Mouse (Mus musculus): ENCODE results near the gene Dctn2. TPM values are rescaled to one million over a fixed set of nuclear protein-coding genes. Genes with fewer than 3 reads are reported as not detected.
A peak's percentile ranks its signal among the peaks of the same experiment; 100 is the strongest.

Gene Dctn2
- polyA plus RNA-seq, 1 experiment = 94.8 TPM

DNA sequence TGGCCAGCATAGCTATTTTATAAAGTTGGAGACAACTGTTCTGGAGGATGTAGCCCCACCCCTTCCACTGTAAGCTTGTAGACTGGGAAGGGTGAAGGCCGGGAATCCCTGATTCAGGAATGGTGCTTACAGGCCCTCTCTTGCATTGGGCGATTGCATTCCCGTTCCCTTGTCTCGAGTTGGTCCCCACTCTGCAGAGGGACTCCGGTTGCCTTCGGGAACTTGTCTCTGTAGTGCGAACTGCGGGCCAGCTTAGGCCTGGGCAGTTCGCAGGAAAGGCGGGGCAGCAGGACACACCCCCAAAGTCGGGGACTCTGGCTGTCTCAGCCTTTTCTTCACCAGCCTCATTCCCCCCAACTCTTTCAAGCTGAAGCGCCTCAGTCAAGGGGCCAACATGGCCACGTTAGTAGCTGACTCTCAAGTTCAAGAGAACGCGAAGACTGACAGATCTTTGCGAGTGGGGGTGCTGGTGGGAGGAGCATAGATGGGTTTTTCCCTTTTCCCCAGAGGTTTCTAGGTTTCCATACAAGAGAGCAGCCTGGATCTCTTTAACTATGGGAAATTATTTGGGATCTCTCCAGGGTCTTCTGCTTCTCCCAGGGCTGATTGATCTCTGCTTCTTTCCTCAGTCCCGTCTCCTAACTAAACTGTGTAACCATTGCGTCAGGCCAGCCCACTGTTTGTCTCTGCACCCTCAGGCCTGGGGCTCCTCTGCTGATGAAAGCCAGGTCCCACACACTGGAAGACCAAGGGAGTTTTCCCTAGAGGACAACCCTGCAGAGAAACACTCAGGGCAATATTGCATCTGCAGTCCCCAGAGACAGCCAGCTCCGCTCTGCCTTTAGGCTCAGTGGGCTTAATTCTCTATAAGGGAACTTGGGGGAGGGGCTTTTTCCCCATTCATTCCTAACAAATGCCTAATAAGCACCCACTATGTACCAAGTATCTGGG is 25.0 kb downstream of the Dctn2 start:
- Histone ChIP-seq H3K27ac (ENCODE audit: insufficient read depth, low read length) (peak overlapping the region; percentile 92), H3K4me3 (ENCODE audit: extremely low read depth, insufficient read depth, insufficient read length) (peak overlapping the region; percentile 87), H3K36me3 (ENCODE audit: control insufficient read depth, insufficient read depth, low read length) (peaks cover 23% of the 10 kb centered on the region), H3K4me1 (ENCODE audit: control insufficient read depth, insufficient read depth, insufficient read length) (peaks cover 17% of the 10 kb centered on the region; the same call in 1 of the 2 replicates), H3K27me3 (ENCODE audit: control insufficient read depth, insufficient read depth, low read length) (no peaks in the 10 kb centered on the region)
- peak; percentile 32 to 47 for DNase-seq (ENCODE audit: low read depth in 1 of 2, low spot score in 2 of 2)
- TF ChIP-seq CTCF (IDR thresholded peaks at IDR 0.05; ENCODE audit: extremely low read depth, insufficient read depth, insufficient read length, insufficient replicate concordance) (no peak), POLR2A (IDR thresholded peaks at IDR 0.05; ENCODE audit: low read depth, low read length) (no peak)
- WGBS = 3% methylated on average over 19 of the region's 19 CpGs

DNA sequence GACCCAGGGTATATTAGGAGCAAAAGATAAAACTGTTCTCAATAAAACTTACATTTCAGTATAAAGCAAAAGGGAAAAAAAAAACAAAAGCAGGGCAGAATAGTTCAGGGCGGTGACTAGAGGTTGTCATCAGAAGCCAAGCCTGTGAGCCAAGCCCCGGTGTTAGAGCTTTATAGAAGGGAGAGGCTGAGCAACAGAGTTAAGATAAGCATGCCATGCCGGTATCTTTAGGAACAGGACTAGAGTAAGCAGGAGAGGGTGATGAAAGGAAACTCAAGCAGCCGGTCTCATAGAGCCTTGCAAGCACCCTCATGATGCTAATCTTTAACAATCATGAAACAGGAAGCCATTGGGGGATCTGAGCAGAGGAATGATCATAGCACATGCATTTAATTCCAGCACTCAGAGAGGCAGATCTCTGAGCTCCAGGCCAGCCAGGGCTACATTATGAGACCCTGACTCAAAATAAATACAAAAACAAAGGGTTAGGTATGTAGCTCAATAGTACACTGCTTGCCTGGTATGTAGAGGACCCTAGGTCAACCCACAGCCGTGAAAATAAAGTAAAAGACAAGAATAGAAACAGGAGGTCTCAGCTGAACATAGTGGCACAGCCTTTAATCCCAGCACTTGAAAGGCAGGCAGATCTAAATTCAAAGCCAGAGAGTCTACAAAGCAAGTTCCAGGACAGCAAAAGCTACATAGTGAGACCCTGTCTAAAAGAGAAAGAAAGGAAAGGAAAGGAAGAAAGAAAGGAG is 25.9 kb downstream of the Dctn2 start:
- no peak overlapping the region for H3K27ac ChIP-seq (ENCODE audit: insufficient read depth, low read length)
- WGBS = 17% methylated on average over 5 of the region's 5 CpGs
- H3K36me3 ChIP-seq (ENCODE audit: control insufficient read depth, insufficient read depth, low read length) = peaks cover 26% of the 10 kb centered on the region
- H3K4me3 ChIP-seq (ENCODE audit: extremely low read depth, insufficient read depth, insufficient read length) = peak overlapping the region; percentile 87; the same call in 1 of the 2 replicates
- no peaks in the 10 kb centered on the region for H3K27me3 ChIP-seq (ENCODE audit: control insufficient read depth, insufficient read depth, low read length)
- no peak for DNase-seq (ENCODE audit: low read depth in 1 of 2, low spot score in 2 of 2)
- peaks cover 17% of the 10 kb centered on the region; the same call in 1 of the 2 replicates for H3K4me1 ChIP-seq (ENCODE audit: control insufficient read depth, insufficient read depth, insufficient read length)
- TF ChIP-seq POLR2A (IDR thresholded peaks at IDR 0.05; ENCODE audit: low read depth, low read length) = no peak
- no peak for TF ChIP-seq CTCF (IDR thresholded peaks at IDR 0.05; ENCODE audit: extremely low read depth, insufficient read depth, insufficient read length, insufficient replicate concordance)

DNA sequence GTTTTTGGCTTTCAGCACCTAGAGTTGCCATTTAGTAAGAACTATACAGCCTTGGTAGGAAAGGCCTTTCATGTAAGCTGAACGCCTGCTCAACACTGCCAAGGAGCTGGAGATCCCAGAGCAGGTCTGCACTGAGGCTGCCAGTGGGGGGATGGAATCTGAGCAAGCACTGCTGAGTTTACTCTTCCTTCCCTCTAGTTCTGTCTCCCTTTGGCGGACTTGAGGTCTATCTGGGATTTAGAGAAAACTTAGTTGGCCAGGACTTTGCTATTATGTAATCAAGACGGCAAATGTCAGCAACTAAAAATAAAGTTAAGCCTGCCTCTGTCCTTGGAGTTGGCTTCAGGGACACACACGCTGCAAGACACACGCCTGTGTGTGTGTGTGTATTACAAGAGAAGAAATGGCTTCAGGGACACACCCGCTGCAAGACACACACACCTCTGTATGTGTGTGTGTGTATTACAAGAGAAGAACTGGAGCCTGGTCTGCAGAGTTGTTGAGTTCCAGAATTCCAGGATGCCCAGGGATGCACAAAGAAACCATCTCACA is 26.9 kb downstream of the Dctn2 start:
- DNase-seq (ENCODE audit: low read depth in 1 of 2, low spot score in 2 of 2) = no peak
- no peak for TF ChIP-seq POLR2A (IDR thresholded peaks at IDR 0.05; ENCODE audit: low read depth, low read length)
- TF ChIP-seq CTCF (IDR thresholded peaks at IDR 0.05; ENCODE audit: extremely low read depth, insufficient read depth, insufficient read length, insufficient replicate concordance) = no peak
- H3K27me3 ChIP-seq (ENCODE audit: control insufficient read depth, insufficient read depth, low read length) = no peaks in the 10 kb centered on the region
- no peak overlapping the region for H3K4me3 ChIP-seq (ENCODE audit: extremely low read depth, insufficient read depth, insufficient read length)
- WGBS = 90% methylated on average over 6 of the region's 6 CpGs
- peaks cover 32% of the 10 kb centered on the region for H3K36me3 ChIP-seq (ENCODE audit: control insufficient read depth, insufficient read depth, low read length)
- peaks cover 10% of the 10 kb centered on the region; the same call in 1 of the 2 replicates for H3K4me1 ChIP-seq (ENCODE audit: control insufficient read depth, insufficient read depth, insufficient read length)
- no peak overlapping the region for H3K27ac ChIP-seq (ENCODE audit: insufficient read depth, low read length)

DNA sequence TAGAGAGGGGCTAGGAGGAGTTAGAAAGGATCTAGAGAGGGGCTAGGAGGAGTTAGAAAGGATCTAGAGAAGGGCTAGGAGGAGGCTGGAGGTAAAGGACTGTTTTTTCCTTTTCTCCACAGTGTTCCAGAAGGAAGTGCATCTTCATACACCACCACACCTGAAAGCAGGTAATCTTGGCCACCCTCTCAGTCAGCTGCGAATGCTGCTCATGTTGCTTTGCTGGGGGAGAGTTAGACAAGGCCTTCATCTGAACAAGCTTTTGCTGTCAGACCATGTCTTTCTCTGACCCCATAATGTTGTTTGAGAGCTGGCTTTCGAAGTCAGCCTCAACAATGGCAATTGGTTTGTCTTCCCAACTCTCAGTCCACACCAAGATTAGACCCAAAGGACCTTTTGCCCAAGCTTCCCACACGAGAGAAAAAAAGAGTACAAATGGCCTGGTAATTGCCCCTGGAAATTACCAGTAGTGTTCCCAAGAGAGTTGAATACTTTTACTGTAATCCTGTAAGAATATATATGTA is 27.5 kb downstream of the Dctn2 start:
- no peak for DNase-seq (ENCODE audit: low read depth in 1 of 2, low spot score in 2 of 2)
- Histone ChIP-seq H3K27me3 (ENCODE audit: control insufficient read depth, insufficient read depth, low read length) (no peaks in the 10 kb centered on the region), H3K4me1 (ENCODE audit: control insufficient read depth, insufficient read depth, insufficient read length) (peaks cover 10% of the 10 kb centered on the region; the same call in 1 of the 2 replicates), H3K4me3 (ENCODE audit: extremely low read depth, insufficient read depth, insufficient read length) (no peak overlapping the region), H3K36me3 (ENCODE audit: control insufficient read depth, insufficient read depth, low read length) (peaks cover 34% of the 10 kb centered on the region), H3K27ac (ENCODE audit: insufficient read depth, low read length) (no peak overlapping the region)
- no peak for TF ChIP-seq CTCF (IDR thresholded peaks at IDR 0.05; ENCODE audit: extremely low read depth, insufficient read depth, insufficient read length, insufficient replicate concordance)
- TF ChIP-seq POLR2A (IDR thresholded peaks at IDR 0.05; ENCODE audit: low read depth, low read length) = no peak
- 85% methylated on average over 3 of the region's 3 CpGs for WGBS

DNA sequence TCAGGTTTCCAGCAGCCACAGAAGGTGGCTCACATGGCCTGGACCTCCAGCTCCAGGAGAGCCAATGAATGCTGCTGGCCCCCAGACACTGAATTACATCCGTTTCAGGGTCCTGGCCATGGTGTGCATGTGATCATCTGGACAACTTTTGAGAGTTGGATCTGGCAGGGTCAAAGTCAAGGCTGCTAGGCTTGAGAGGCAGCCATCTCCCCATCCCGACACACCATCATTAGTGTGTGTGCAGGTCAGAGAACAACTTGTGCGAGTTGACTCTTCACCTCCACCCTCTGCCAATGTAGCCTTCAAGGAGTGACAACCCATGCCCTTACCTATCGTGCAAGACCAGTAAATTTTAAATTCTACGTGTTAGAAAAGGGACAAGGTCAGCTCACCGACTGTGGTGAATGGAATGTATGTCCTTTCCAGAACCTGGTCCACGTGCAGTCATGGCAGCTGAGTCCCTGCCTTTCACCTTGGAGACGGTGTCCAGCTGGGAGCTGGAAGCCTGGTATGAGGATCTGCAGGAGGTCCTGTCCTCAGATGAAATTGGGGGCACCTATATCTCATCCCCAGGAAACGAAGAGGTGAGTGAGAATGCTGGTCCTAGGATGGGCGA is 28.8 kb downstream of the Dctn2 start:
- Histone ChIP-seq H3K27ac (ENCODE audit: insufficient read depth, low read length) (no peak overlapping the region), H3K4me1 (ENCODE audit: control insufficient read depth, insufficient read depth, insufficient read length) (peaks cover 6% of the 10 kb centered on the region; the same call in 1 of the 2 replicates), H3K36me3 (ENCODE audit: control insufficient read depth, insufficient read depth, low read length) (peaks cover 44% of the 10 kb centered on the region), H3K4me3 (ENCODE audit: extremely low read depth, insufficient read depth, insufficient read length) (no peak overlapping the region), H3K27me3 (ENCODE audit: control insufficient read depth, insufficient read depth, low read length) (no peaks in the 10 kb centered on the region)
- no peak for TF ChIP-seq CTCF (IDR thresholded peaks at IDR 0.05; ENCODE audit: extremely low read depth, insufficient read depth, insufficient read length, insufficient replicate concordance)
- TF ChIP-seq POLR2A (IDR thresholded peaks at IDR 0.05; ENCODE audit: low read depth, low read length) = no peak
- DNase-seq (ENCODE audit: low read depth in 1 of 2, low spot score in 2 of 2) = no peak
- 94% methylated on average over 10 of the region's 10 CpGs for WGBS

Data from spleen, adult 2 months (tissue).